Mouse (Mus musculus): ENCODE data around the gene Celf6. TPM values are rescaled to one million over a fixed set of nuclear protein-coding genes. Genes with fewer than 3 reads are reported as not detected.
A peak's percentile ranks its signal among the peaks of the same experiment; 100 is the strongest.

Gene Celf6
- total RNA-seq, 1 experiment from 2014 or later: not detected

DNA sequence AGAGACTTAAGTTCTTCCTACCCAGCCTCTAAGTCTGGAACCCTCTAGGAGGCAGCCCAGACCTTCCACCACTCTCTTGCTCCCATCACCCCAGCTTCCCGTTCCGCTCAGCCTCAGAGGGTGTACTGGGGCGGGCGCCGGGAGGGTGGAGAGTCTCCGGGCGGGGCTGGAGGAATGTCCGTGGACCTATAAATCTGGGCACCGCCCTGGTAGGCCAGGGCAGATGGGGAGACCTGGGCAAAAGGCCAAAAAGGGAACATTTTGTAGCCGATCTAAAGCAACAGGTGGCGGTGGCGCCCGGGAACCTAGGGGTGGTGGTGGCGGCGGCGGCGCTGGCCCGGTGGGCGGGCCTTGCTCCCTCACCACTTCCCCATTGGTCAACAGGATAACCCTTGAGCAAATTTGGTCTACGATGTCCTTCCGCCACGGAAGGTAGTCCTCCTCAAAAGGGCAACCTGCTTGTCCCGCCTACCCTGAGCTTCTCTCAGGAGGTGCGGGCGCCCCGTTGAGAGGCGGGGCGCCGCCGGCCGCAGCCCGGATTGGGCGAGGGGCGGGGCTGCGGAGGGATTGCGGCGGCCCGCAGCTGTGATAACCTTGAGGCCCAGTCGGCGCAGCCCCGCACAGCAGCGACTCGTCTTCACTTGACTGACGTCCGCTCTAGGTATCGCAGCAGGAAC lies 78.4 kb downstream of the Celf6 start, which contains the start of gene Pkm:
Pkm (plus strand) TSS at position 411 of the 677 bp plus-strand sequence.
- peak; percentile 79 for ATAC-seq (ENCODE audit: extremely low read depth, insufficient number of reproducible peaks, low FRiP score, poor library complexity, severe bottlenecking)

Other genes with a start within 250 kb of the Celf6 start
- gene Bbs4, start 224.4 kb upstream of the Celf6 start, total RNA-seq (2017): 8.7 and 10.2 TPM in 2 replicates
- 146 and 152 TPM in 2 replicates for gene Arih1, start 91.3 kb upstream of the Celf6 start, total RNA-seq (2017)
- gene Hexa, start 38.4 kb upstream of the Celf6 start, total RNA-seq (2017): 104 and 105 TPM in 2 replicates
- gene Tmem202, start 38.1 kb upstream of the Celf6 start, total RNA-seq (2017): 5.4 and 6.2 TPM in 2 replicates
- 60.6 and 61.4 TPM in 2 replicates for gene Parp6, start 39.4 kb downstream of the Celf6 start, total RNA-seq (2017)
- 837 and 859 TPM in 2 replicates for gene Pkm, start 78.5 kb downstream of the Celf6 start, total RNA-seq (2017)
- 0.25 and 0.35 TPM in 2 replicates for gene Gramd2, start 102.2 kb downstream of the Celf6 start, total RNA-seq (2017)
- gene Senp8, start 172.8 kb downstream of the Celf6 start, total RNA-seq (2017): 1.2 and 2.0 TPM in 2 replicates
- gene Myo9a, start 173.0 kb downstream of the Celf6 start, total RNA-seq (2017): 31.0 and 31.2 TPM in 2 replicates

Data from neutrophil, adult 5-6 weeks (primary cell).